Mouse (Mus musculus) heart, postnatal 0 days (tissue): Measurements from ENCODE around the gene Sptlc2. TPM values are rescaled to one million over a fixed set of nuclear protein-coding genes. Genes with fewer than 3 reads are reported as not detected.

ENCODE experiments used
- ATAC-seq: fragments of 200-750 bp; cut with Nextera tagmentation; 2 replicates; pipeline ENCODE4 v1.8.0; 2017; ENCODE audit warnings: low read depth, moderate number of reproducible peaks, moderate library complexity; ENCODE audit not compliant: insufficient read depth
- DNase-seq: peaks from one replicate; pipeline ENCODE4 v3.0.0-alpha.2; 2016; ENCODE audit warnings: low spot score
- H3K27ac ChIP-seq: fragments of 300-500 bp; sonication (generic); 2 replicates; pipeline ENCODE4 v1.5.1; 2014; ENCODE audit warnings: low read depth, mild to moderate bottlenecking
- H3K27me3 ChIP-seq: fragments of 300-500 bp; sonication (generic); 2 replicates; pipeline ENCODE4 v1.6.1; 2014; ENCODE audit warnings: low read length, mixed read lengths; ENCODE audit not compliant: control insufficient read depth, insufficient read depth
- H3K36me3 ChIP-seq: fragments of 300-500 bp; sonication (generic); replicated peaks from 2 replicates; pipeline ENCODE4 v1.6.1; 2014; ENCODE audit warnings: low read length, mixed read lengths; ENCODE audit not compliant: control insufficient read depth, insufficient read depth
- H3K4me1 ChIP-seq: fragments of 300-500 bp; sonication (generic); 2 replicates; pipeline ENCODE4 v1.6.1; 2014; ENCODE audit warnings: antibody characterized with exemption; ENCODE audit not compliant: control insufficient read depth, insufficient read depth
- H3K4me2 ChIP-seq: fragments of 300-500 bp; sonication (generic); 2 replicates; pipeline ENCODE4 v1.6.1; 2014; ENCODE audit warnings: low read depth, mild to moderate bottlenecking, low read length, moderate library complexity
- H3K4me3 ChIP-seq: fragments of 300-500 bp; sonication (generic); 2 replicates; pipeline ENCODE4 v1.5.1; 2014; ENCODE audit warnings: low read depth, low read length
- H3K9ac ChIP-seq: fragments of 300-500 bp; sonication (generic); replicated peaks from 2 replicates; pipeline ENCODE4 v1.6.1; 2014; ENCODE audit warnings: low read depth, low read length, mixed read lengths
- H3K9me3 ChIP-seq: fragments of 300-500 bp; sonication (generic); replicated peaks from 2 replicates; pipeline ENCODE4 v1.6.1; 2016; ENCODE audit warnings: low read length; ENCODE audit not compliant: control insufficient read depth
- CTCF ChIP-seq: IDR thresholded peaks from 2 replicates; pipeline ENCODE4 v1.5.1; 2016; ENCODE audit warnings: antibody characterized with exemption, control low read depth, low read depth
- EP300 ChIP-seq: IDR thresholded peaks from 2 replicates; pipeline ENCODE4 v1.6.1; 2016; ENCODE audit warnings: antibody characterized with exemption, low read depth
- WGBS: fragments of 180-500 bp; shearing (Covaris S2); extraction: QIAGEN DNeasy Blood & Tissue Kit; methylation state at CpG from one replicate; pipeline ENCODE4 v1.1.7; 2014; 5-methylcytosine and 5-hydroxymethylcytosine counted together
- polyA plus RNA-seq: library from polyadenylated mRNA; unstranded; fragments of >200 nt; fragmentation: Nextera tagmentation; extraction: Ambion mirVana; gene quantifications from 2 replicates; pipeline ENCODE4 v1.2.1, GENCODE M21; 2015
- total RNA-seq: library from RNA; depleted of rRNA; stranded (reverse); fragments of >200 nt; gene quantifications from 2 replicates; pipeline ENCODE4 v1.2.3, GENCODE M21; 2014; ENCODE audit warnings: low replicate concordance; rRNA removed

Sptlc2 gene
- total RNA-seq: 23.5 and 66.6 TPM in 2 replicates
- polyA plus RNA-seq: 65.1 and 67.0 TPM in 2 replicates

GRCm38 (mm10) chr12:87388122-87388774 is at the start of gene Sptlc2:
Gene Sptlc2 (minus strand): TSS chr12:87388355.
- H3K4me3 ChIP-seq: peak within 1 kb of the TSS; percentile 100
- peak within 1 kb of the TSS; percentile 98 for H3K9ac ChIP-seq
- DNase-seq: peak; percentile 100
- peak; percentile 97 for ATAC-seq
- peaks cover 13% of the 10 kb centered on the region for H3K4me1 ChIP-seq
- TF ChIP-seq CTCF (peak; percentile 19; the same call in 1 of the 2 replicates), EP300 (peak; percentile 33; the same call in 1 of the 2 replicates)
- H3K4me2 ChIP-seq: peak within 1 kb of the TSS; percentile 99
- H3K27me3 ChIP-seq: no peaks in the 10 kb centered on the region
- H3K36me3 ChIP-seq: no peaks in the 10 kb centered on the region
- WGBS: under 1% methylated on average over 45 of the region's 45 CpGs
- peak within 1 kb of the TSS; percentile 94 for H3K27ac ChIP-seq
- H3K9me3 ChIP-seq: no peaks in the 10 kb centered on the region

GRCm38 (mm10) chr12:87428885-87429284 is 40.7 kb upstream of the Sptlc2 start:
- Histone ChIP-seq H3K4me3 (no peak overlapping the region), H3K27me3 (no peaks in the 10 kb centered on the region), H3K9me3 (no peaks in the 10 kb centered on the region), H3K36me3 (peaks cover 83% of the 10 kb centered on the region), H3K27ac (no peak overlapping the region), H3K9ac (no peak overlapping the region), H3K4me2 (no peak overlapping the region), H3K4me1 (no peaks in the 10 kb centered on the region)
- no peak for ATAC-seq
- 70% methylated on average over 8 of the region's 8 CpGs for WGBS
- DNase-seq: no peak
- no peak for TF ChIP-seq CTCF
- no peak for TF ChIP-seq EP300

GRCm38 (mm10) chr12:87428295-87428694 is 40.1 kb upstream of the Sptlc2 start:
- H3K4me3 ChIP-seq: no peak overlapping the region
- no peaks in the 10 kb centered on the region for H3K27me3 ChIP-seq
- H3K9me3 ChIP-seq: no peaks in the 10 kb centered on the region
- H3K27ac ChIP-seq: no peak overlapping the region
- DNase-seq: no peak
- H3K4me1 ChIP-seq: no peaks in the 10 kb centered on the region
- H3K9ac ChIP-seq: no peak overlapping the region
- no peak for TF ChIP-seq CTCF
- no peak for TF ChIP-seq EP300
- no peak overlapping the region for H3K4me2 ChIP-seq
- no peak for ATAC-seq
- WGBS: 89% methylated on average over 2 of the region's 2 CpGs
- H3K36me3 ChIP-seq: peaks cover 77% of the 10 kb centered on the region

DNA sequence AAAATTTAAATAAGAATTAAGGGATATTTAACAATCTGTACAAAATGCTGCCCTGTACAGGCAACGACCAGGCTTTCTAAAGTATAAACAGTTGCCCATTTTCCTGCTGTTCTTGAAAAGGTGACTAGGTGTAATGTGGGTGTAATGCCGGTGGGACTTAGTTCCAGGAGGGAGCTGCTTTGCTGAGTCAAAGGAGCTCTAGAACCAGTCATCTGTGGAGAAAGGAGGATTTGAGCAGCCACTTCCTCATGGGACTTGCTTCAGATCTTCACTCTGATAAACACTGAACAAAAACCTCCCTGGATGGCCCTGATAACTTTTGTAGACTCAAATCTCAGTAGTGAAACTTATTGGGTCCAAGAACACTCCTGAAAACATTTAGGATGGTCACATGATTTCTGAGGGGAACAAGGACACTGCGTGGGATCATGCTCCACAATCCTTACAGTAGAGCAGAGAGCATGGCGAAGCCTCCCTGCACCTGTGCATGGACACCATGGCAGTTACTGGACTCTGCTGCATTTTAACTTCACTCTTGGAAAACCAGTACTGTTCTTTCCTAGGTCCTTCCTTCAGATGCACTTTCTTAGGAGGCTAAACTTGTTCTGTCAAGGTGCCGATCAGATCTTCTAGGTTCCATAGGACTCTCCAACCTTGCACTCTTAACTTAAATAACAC is 38.3 kb upstream of the Sptlc2 start:
- Histone ChIP-seq H3K36me3 (peaks cover 64% of the 10 kb centered on the region), H3K27me3 (no peaks in the 10 kb centered on the region), H3K4me1 (no peaks in the 10 kb centered on the region), H3K9me3 (no peaks in the 10 kb centered on the region), H3K4me3 (no peak overlapping the region), H3K4me2 (no peak overlapping the region), H3K27ac (no peak overlapping the region), H3K9ac (no peak overlapping the region)
- DNase-seq (no peak), ATAC-seq (no peak)
- 88% methylated on average over 5 of the region's 5 CpGs for WGBS
- TF ChIP-seq EP300 (no peak), CTCF (no peak)

DNA sequence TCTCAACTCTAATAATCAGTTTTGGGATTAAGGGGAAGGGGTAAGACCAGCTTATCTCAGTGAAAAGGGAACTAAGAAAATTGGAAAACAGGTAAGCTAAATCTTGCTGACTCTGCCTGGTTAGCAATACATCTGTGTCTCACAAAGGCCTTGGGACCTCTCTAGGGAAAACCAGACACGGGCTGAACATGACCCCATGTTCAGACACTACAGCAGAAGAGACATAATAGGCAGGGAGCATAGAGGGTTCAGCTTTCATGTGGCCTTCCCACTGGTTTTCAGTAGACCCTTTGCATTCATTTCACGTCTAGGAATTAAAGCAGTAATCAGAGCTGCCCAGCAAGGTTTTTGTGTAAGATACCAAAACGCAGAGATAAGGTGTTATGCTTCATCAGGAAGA is 36.4 kb upstream of the Sptlc2 start:
- 47% methylated on average over 3 of the region's 3 CpGs for WGBS
- Histone ChIP-seq H3K27ac (no peak overlapping the region), H3K4me2 (no peak overlapping the region), H3K9me3 (no peaks in the 10 kb centered on the region), H3K9ac (no peak overlapping the region), H3K4me3 (no peak overlapping the region), H3K27me3 (no peaks in the 10 kb centered on the region), H3K36me3 (peaks cover 44% of the 10 kb centered on the region), H3K4me1 (no peaks in the 10 kb centered on the region)
- no peak for ATAC-seq
- no peak for TF ChIP-seq CTCF
- TF ChIP-seq EP300: no peak
- DNase-seq: no peak
